Mouse (Mus musculus) left cerebral cortex, postnatal 10 days (tissue): ENCODE measurements at regions not wholly inside any gene's neighbourhood (a gene's known extent, or its start where the extent isn't known, plus 50 kb on each side); places are given as distances from the start of the nearest gene placed in this dataset.
A peak's percentile ranks its signal among the peaks of the same experiment; 100 is the strongest.

Experiments used
- DNase-seq, 2 experiments: peaks; one replicate each; pipeline ENCODE4 v3.0.0; 2021 to 2022; ENCODE audit warnings: low spot score in 2 of 2, mixed read lengths in 1 of 2; ENCODE audit errors: extremely low spot score in 1 of 2
- intact Hi-C: fragments of 180-260 bp; cut with DNase I; formaldehyde crosslinking; loops from one replicate; pipeline ENCODE4 v1.15.1; 2025

GRCm38 (mm10) chr12:33652597-33652996, 223.2 kb downstream of the Twistnb start:
- DNase-seq: no peak
- intact Hi-C loops: no loop called here

GRCm38 (mm10) chr12:33675508-33675907, 246.1 kb downstream of the Twistnb start:
- intact Hi-C loops: no loop called here
- no peak for DNase-seq

GRCm38 (mm10) chr12:33692870-33693269, 235.4 kb upstream of the Ferd3l start:
- intact Hi-C loops: no loop called here
- no peak for DNase-seq

- intact Hi-C loops: no loop called here
- no peak for DNase-seq
Measured at GRCm38 (mm10) chr12:33714392-33714791, 213.8 kb upstream of the Ferd3l start.

- DNase-seq: no peak
- intact Hi-C loops: loop anchor here (5.0 kb wide), 1 partner anchor 229 kb away; no protein-coding TSS in a partner anchor
Measured at GRCm38 (mm10) chr12:33715997-33716396, 212.2 kb upstream of the Ferd3l start.

- intact Hi-C loops: loop anchor here (5.0 kb wide), 1 partner anchor 230 kb away; no protein-coding TSS in a partner anchor
- DNase-seq: no peak
Measured at GRCm38 (mm10) chr12:33717053-33717452, 211.2 kb upstream of the Ferd3l start.

- DNase-seq: peak in 1 of 2 experiments; percentile 56
- intact Hi-C loops: loop anchor here (5.0 kb wide), 1 partner anchor 230 kb away; no protein-coding TSS in a partner anchor
Measured at GRCm38 (mm10) chr12:33717601-33718260, 210.5 kb upstream of the Ferd3l start.

GRCm38 (mm10) chr12:33719063-33719462, 209.2 kb upstream of the Ferd3l start:
- intact Hi-C loops: loop anchor here (5.0 kb wide), 1 partner anchor 232 kb away; no protein-coding TSS in a partner anchor
- DNase-seq: no peak

GRCm38 (mm10) chr12:33731937-33732336, 196.3 kb upstream of the Ferd3l start:
- intact Hi-C loops: no loop called here
- no peak for DNase-seq

GRCm38 (mm10) chr12:33775563-33776468, 152.4 kb upstream of the Ferd3l start:
- intact Hi-C loops: no loop called here
- no peak for DNase-seq

- no peak for DNase-seq
- intact Hi-C loops: no loop called here
Measured at GRCm38 (mm10) chr12:33778477-33778876, 149.7 kb upstream of the Ferd3l start.

GRCm38 (mm10) chr12:33779898-33780297, 148.3 kb upstream of the Ferd3l start:
- intact Hi-C loops: no loop called here
- DNase-seq: no peak

- DNase-seq: no peak
- intact Hi-C loops: no loop called here
Measured at GRCm38 (mm10) chr12:33804206-33804791, 123.9 kb upstream of the Ferd3l start.

GRCm38 (mm10) chr12:33825571-33825970, 102.7 kb upstream of the Ferd3l start:
- intact Hi-C loops: no loop called here
- DNase-seq: peak in 1 of 2 experiments; percentile 15

- intact Hi-C loops: no loop called here
- DNase-seq: no peak
Measured at GRCm38 (mm10) chr12:33849088-33849487, 79.1 kb upstream of the Ferd3l start.

GRCm38 (mm10) chr12:33851736-33852135, 76.5 kb upstream of the Ferd3l start:
- intact Hi-C loops: no loop called here
- no peak for DNase-seq
